Mouse (Mus musculus): ENCODE results near the gene Cpt1b.

DNA sequence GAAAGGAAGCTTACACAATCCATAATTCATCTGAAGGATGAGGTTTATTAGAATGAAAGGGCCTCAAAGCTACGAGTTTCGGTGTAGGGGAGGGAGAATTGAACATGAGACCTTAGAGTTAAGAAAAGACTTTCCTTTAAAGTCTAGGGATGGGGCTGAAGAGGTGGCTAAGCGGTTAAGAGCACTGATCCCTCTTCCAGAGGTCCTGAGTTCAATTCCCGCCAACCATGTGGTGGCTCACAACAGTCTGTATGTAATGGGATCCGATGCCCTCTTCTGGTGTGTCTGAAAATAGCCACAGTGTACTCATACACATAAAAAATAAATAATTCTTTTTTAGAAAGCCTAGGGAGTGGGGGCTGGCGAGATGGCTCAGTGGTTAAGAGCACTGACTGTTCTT, 4.7 kb upstream of the Cpt1b start:
- TF ChIP-seq CTCF (IDR thresholded peaks at IDR 0.05; ENCODE audit: control insufficient read depth, insufficient read depth, low read length) (no peak), POLR2A (IDR thresholded peaks at IDR 0.05; ENCODE audit: borderline replicate concordance, control insufficient read depth, low read depth, low read length) (no peak)

All from bone marrow, adult 2 months (tissue).